Mouse (Mus musculus): ENCODE data around the gene A630095N17Rik. TPM values are rescaled to one million over a fixed set of nuclear protein-coding genes. Genes with fewer than 3 reads are reported as not detected.

Gene A630095N17Rik
- not detected in 2 replicates for polyA plus RNA-seq (2014; fragmentation: Nextera tagmentation; extraction: Ambion mirVana)

DNA sequence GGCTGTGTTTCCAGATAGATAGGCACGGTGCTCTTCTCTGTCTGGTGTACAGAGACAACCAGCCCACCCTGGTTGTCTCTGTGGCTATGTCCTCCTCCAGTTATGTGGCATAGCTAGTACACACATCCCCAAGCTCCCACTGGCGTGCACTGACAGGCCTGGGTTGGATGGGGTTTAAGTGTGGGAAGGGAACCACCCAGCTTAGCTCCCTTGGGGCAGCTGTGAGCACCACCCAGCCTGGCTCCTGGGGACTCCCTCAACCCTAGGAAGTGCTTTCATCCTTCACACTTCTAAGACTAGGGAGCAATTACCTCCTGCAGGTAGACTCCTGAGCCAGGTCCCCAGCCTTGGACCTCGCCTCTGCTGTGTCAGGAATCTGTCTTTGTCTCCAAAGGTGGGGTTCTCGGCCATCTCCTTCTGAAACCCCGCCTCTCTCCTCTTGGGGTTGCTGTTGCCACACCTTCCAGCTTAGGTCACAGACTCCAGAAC, at the start of gene A630095N17Rik:
A630095N17Rik (minus strand) TSS at position 439 of the 489 bp plus-strand sequence.
- WGBS, result 77% methylated on average over 5 of the region's 5 CpGs
- Histone ChIP-seq H3K27ac (ENCODE audit: low read depth, low read length) (no peak within 1 kb of the TSS), H3K9ac (ENCODE audit: low read depth, low read length) (no peak within 1 kb of the TSS), H3K4me1 (replicated peaks; ENCODE audit: control insufficient read depth, insufficient read depth, low read length) (no peaks in the 10 kb centered on the region), H3K36me3 (ENCODE audit: control insufficient read depth, insufficient read depth, low read length) (no peaks in the 10 kb centered on the region), H3K9me3 (ENCODE audit: control insufficient read depth, low read length) (no peaks in the 10 kb centered on the region), H3K4me2 (replicated peaks; ENCODE audit: low read depth, low read length) (no peak within 1 kb of the TSS), H3K4me3 (ENCODE audit: low read depth, low read length) (no peak within 1 kb of the TSS), H3K27me3 (ENCODE audit: control insufficient read depth, insufficient read depth, low read length) (no peaks in the 10 kb centered on the region)
- DNase-seq (ENCODE audit: low spot score) (no peak), ATAC-seq (ENCODE audit: low FRiP score) (no peak)

DNA sequence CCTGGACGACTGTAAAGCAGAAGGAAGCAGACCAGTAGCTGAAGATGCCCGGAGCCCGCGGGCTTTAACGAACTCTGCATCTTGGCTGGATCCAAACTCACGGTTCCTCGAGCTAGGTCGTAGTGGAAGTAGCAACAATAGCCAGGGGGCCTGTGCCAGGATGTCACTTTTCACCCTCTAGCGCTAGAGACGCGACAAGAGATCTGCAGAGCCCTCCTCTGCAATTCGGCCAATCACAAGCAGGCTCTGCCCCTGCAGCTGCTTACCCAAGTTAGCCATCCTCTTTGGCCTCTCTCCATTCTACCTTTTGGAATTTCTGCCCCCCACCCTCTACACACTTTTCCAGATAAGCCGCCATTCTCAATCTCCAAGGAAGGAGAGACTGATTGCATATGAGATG, 46.3 kb upstream of the A630095N17Rik start, which contains the start of gene Resp18:
Resp18 (minus strand) TSS at position 188 of the 400 bp plus-strand sequence.
- Histone ChIP-seq H3K4me2 (replicated peaks; ENCODE audit: low read depth, low read length) (peak within 1 kb of the TSS; percentile 34), H3K9ac (ENCODE audit: low read depth, low read length) (peak within 1 kb of the TSS; percentile 45; the same call in 1 of the 2 replicates), H3K4me1 (replicated peaks; ENCODE audit: control insufficient read depth, insufficient read depth, low read length) (no peaks in the 10 kb centered on the region), H3K4me3 (ENCODE audit: low read depth, low read length) (peak within 1 kb of the TSS; percentile 27), H3K27ac (ENCODE audit: low read depth, low read length) (no peak within 1 kb of the TSS), H3K27me3 (ENCODE audit: control insufficient read depth, insufficient read depth, low read length) (peaks cover 19% of the 10 kb centered on the region; the same call in 1 of the 2 replicates), H3K36me3 (ENCODE audit: control insufficient read depth, insufficient read depth, low read length) (no peaks in the 10 kb centered on the region), H3K9me3 (ENCODE audit: control insufficient read depth, low read length) (no peaks in the 10 kb centered on the region)
- WGBS, result 7% methylated on average over 13 of the region's 13 CpGs
- ATAC-seq (ENCODE audit: low FRiP score), result no peak
- no peak for DNase-seq (ENCODE audit: low spot score)

DNA sequence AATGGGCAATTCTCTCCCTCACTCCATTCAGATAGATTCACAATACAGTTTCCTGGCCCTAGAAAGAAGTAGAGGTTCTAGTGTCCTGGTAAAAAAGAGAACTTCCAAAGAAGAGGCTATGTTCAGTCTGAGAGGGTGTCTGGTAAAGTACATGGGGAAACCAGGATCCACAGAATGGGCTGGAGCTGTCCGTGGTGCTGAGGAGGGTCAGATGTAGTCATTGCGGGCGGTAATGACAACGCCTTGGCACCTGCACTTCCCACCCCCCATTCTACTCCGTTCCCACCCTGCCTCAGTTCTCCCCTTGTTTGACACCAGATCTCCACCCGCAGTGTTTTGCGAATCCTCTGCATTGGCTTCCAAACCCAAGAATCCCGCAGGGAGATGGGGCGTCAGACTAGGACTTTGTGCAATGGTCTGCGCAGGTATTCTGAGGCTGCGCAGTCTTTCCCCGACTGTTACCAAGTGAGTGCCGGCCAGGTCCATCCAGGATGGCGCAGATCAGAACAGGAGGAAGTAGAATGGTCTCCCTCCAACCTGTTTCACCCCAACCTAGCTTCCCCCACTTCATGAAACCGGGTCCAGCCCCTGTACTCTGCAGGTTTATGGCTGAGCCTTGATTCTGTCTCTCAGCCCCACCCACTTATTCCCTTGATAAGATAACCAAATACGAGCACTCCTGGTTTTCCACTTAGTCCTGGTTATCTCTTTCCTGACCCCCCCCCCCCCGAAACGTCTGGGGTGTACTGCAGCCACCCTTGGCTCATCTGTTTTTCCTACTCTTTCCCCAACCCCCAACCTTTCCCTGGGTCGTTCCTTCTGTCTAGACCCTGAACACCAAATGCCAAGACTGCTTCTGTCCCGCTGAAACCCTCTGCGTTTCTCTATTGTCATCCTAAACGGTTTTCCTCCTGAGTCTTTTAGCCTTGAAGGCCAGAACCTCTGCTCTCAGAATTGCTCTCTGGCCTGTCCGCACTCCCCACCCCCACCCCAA, 45.6 kb upstream of the A630095N17Rik start:
- WGBS, result 4% methylated on average over 23 of the region's 23 CpGs
- H3K9me3 ChIP-seq (ENCODE audit: control insufficient read depth, low read length), result no peaks in the 10 kb centered on the region
- no peaks in the 10 kb centered on the region for H3K36me3 ChIP-seq (ENCODE audit: control insufficient read depth, insufficient read depth, low read length)
- H3K4me1 ChIP-seq (replicated peaks; ENCODE audit: control insufficient read depth, insufficient read depth, low read length), result no peaks in the 10 kb centered on the region
- peak; percentile 75 for DNase-seq (ENCODE audit: low spot score)
- H3K4me2 ChIP-seq (replicated peaks; ENCODE audit: low read depth, low read length), result peak overlapping the region; percentile 34
- no peak for ATAC-seq (ENCODE audit: low FRiP score)
- peak overlapping the region; percentile 27 for H3K4me3 ChIP-seq (ENCODE audit: low read depth, low read length)
- H3K9ac ChIP-seq (ENCODE audit: low read depth, low read length), result peak overlapping the region; percentile 45; the same call in 1 of the 2 replicates
- H3K27me3 ChIP-seq (ENCODE audit: control insufficient read depth, insufficient read depth, low read length), result peaks cover 19% of the 10 kb centered on the region; the same call in 1 of the 2 replicates
- H3K27ac ChIP-seq (ENCODE audit: low read depth, low read length), result no peak overlapping the region

DNA sequence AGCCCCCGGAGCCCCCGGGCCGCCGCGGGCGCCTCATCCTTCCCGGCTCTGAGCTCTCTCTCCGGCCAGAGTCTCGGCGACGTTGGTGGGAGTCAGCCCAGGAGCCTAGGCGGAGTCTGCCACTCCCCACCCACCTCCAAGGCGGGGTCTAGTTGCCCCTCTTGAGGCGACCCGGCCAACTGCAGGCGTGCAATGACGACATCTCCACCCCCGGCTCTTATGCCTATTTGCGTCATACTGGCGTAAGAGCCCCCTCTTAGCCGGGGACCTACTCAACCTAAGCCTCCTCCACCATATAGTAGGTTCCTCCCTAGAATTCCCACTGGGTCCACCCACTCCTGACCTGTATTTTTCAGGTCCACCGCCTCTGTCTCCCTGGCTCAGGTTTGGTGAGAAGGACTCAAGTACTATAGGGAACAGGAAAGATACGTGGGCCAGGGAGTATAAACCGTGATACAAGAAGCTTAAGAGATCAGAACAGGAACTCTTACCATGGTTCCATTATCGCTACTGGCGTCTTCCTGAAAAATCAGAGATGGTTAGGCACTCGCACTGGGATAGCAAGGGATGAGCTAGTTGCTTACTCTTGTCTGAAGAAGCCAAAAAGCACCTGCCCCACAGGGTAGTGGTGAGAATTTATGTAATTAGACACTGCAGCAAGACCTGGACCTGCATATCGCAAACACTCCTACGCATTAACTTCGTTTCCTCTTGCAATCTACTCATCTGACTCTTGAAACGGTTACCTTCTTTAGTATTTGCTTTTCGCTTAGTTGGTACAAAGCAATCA, 32.4 kb upstream of the A630095N17Rik start, which contains the start of gene Ptprn:
Ptprn (minus strand) TSS at position 412 of the 790 bp plus-strand sequence.
- Histone ChIP-seq H3K27me3 (ENCODE audit: control insufficient read depth, insufficient read depth, low read length) (peaks cover 27% of the 10 kb centered on the region), H3K4me1 (replicated peaks; ENCODE audit: control insufficient read depth, insufficient read depth, low read length) (no peaks in the 10 kb centered on the region), H3K4me2 (replicated peaks; ENCODE audit: low read depth, low read length) (peak within 1 kb of the TSS; percentile 60), H3K27ac (ENCODE audit: low read depth, low read length) (no peak within 1 kb of the TSS), H3K4me3 (ENCODE audit: low read depth, low read length) (peak within 1 kb of the TSS; percentile 36), H3K9me3 (ENCODE audit: control insufficient read depth, low read length) (no peaks in the 10 kb centered on the region), H3K9ac (ENCODE audit: low read depth, low read length) (peak within 1 kb of the TSS; percentile 46; the same call in 1 of the 2 replicates), H3K36me3 (ENCODE audit: control insufficient read depth, insufficient read depth, low read length) (no peaks in the 10 kb centered on the region)
- ATAC-seq (ENCODE audit: low FRiP score) (peak; percentile 65), DNase-seq (ENCODE audit: low spot score) (peak; percentile 52)
- WGBS, result 18% methylated on average over 22 of the region's 32 CpGs

DNA sequence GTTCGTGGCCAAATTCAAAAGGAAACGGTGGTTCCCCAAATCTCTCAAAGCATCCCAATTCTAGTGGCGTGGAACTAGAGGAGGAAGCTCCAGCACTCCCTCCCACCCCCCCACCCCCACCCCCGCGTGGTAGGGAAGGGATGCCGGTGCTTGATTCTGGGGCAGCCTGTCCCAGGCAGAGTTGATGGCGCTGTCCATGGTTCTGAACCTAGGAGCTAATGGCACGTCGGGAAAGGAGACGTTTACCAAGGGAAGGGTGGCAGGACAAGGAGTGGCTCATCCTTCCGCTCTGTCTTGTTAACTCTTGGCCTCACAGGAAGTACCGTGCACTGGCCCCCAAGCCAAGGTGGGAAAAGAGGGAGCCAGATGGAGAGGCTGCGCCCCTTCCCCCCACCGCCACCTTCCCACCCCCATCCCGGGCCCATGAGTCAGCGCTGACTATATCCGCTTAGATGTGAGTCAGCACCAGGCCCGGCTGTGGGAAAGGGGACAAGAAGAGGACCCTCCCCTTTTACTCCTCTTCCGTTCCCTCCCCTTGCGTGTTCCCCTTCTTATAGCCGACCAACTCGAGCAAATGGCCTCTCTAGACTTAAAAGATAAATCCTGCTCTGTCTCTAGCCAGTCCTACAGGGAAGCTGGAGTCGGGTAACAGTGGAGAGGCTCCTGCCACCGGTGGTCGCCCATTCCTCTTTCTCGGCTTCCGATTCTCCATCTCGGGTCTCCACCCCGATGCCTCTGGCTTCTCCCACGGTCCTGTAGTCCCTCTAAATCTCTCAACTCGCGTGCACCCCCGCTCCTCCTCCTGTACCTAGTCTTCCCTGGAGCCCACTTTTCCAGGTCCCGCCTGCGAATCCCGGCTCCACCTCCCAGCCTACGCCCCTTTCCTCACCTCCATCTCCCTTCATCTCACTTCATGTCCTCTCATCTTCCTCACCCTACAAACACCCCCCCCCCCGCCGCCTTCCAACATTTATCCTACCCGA, 31.4 kb upstream of the A630095N17Rik start:
- peak overlapping the region; percentile 36 for H3K4me3 ChIP-seq (ENCODE audit: low read depth, low read length)
- H3K9me3 ChIP-seq (ENCODE audit: control insufficient read depth, low read length), result no peaks in the 10 kb centered on the region
- peaks cover 27% of the 10 kb centered on the region for H3K27me3 ChIP-seq (ENCODE audit: control insufficient read depth, insufficient read depth, low read length)
- ATAC-seq (ENCODE audit: low FRiP score) (peak; percentile 70), DNase-seq (ENCODE audit: low spot score) (peak; percentile 79)
- no peaks in the 10 kb centered on the region for H3K4me1 ChIP-seq (replicated peaks; ENCODE audit: control insufficient read depth, insufficient read depth, low read length)
- WGBS, result 2% methylated on average over 39 of the region's 40 CpGs
- H3K9ac ChIP-seq (ENCODE audit: low read depth, low read length), result peak overlapping the region; percentile 46; the same call in 1 of the 2 replicates
- no peaks in the 10 kb centered on the region for H3K36me3 ChIP-seq (ENCODE audit: control insufficient read depth, insufficient read depth, low read length)
- peak overlapping the region; percentile 60 for H3K4me2 ChIP-seq (replicated peaks; ENCODE audit: low read depth, low read length)
- H3K27ac ChIP-seq (ENCODE audit: low read depth, low read length), result no peak overlapping the region

DNA sequence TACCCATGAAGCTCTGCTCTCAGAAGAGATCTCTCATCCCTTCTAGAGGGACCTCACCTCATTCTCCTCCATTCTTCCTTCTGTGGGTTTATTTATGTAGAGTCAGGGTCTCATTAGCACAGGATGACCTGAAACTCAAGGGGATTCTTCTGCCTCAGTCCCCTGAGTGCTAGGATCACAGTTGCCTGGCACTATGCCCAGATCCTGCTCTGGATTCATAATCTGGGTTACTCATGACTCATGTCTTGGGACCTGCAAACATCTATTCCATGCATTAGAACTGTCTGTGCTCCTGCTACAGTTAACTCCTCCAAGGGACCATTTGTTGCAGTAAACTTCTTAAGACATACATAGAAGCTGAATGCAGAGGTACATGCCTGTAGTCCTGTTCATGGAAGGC, 29.4 kb upstream of the A630095N17Rik start:
- Histone ChIP-seq H3K27ac (ENCODE audit: low read depth, low read length) (no peak overlapping the region), H3K4me1 (replicated peaks; ENCODE audit: control insufficient read depth, insufficient read depth, low read length) (no peaks in the 10 kb centered on the region), H3K4me2 (replicated peaks; ENCODE audit: low read depth, low read length) (no peak overlapping the region), H3K9me3 (ENCODE audit: control insufficient read depth, low read length) (no peaks in the 10 kb centered on the region), H3K27me3 (ENCODE audit: control insufficient read depth, insufficient read depth, low read length) (peaks cover 27% of the 10 kb centered on the region), H3K36me3 (ENCODE audit: control insufficient read depth, insufficient read depth, low read length) (no peaks in the 10 kb centered on the region), H3K9ac (ENCODE audit: low read depth, low read length) (no peak overlapping the region), H3K4me3 (ENCODE audit: low read depth, low read length) (no peak overlapping the region)
- DNase-seq (ENCODE audit: low spot score), result no peak
- no peak for ATAC-seq (ENCODE audit: low FRiP score)

DNA sequence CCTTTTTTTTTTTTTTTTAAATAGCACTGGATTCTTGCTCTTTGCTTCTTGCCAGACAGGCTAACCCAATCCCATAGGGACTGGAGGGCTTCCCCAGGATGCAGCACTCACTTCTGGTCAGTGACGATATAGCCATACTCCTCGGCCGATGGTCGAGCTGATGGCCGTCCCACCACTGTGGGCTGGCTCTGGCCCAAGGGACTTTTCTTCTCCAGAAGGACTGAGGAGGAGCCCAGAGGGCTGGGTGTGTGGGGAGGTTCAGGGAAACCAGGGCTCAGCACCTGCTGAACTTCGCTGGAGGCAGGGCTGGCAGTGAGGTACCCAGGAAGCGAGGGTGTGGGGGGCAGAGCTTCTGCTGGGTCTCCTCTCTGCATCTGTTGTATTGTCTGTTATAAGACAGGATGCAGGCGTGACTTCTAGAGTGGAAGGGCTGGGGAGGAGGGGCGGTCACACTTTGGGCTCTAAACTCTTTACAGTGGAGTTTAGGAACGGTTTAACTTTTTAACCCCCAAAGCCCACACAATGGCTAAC, 23.7 kb upstream of the A630095N17Rik start:
- DNase-seq (ENCODE audit: low spot score), result no peak
- 0 out of 2 replicates have a peak, but pooled peaks cover 2% of the 10 kb centered on the region for H3K4me1 ChIP-seq (replicated peaks; ENCODE audit: control insufficient read depth, insufficient read depth, low read length)
- WGBS, result 74% methylated on average over 10 of the region's 10 CpGs
- H3K36me3 ChIP-seq (ENCODE audit: control insufficient read depth, insufficient read depth, low read length), result no peaks in the 10 kb centered on the region
- no peak for ATAC-seq (ENCODE audit: low FRiP score)
- H3K9ac ChIP-seq (ENCODE audit: low read depth, low read length), result peak overlapping the region; percentile 27; the same call in 1 of the 2 replicates
- peaks cover 4% of the 10 kb centered on the region; the same call in 1 of the 2 replicates for H3K27me3 ChIP-seq (ENCODE audit: control insufficient read depth, insufficient read depth, low read length)
- H3K4me3 ChIP-seq (ENCODE audit: low read depth, low read length), result no peak overlapping the region
- H3K9me3 ChIP-seq (ENCODE audit: control insufficient read depth, low read length), result no peaks in the 10 kb centered on the region
- H3K27ac ChIP-seq (ENCODE audit: low read depth, low read length), result no peak overlapping the region
- H3K4me2 ChIP-seq (replicated peaks; ENCODE audit: low read depth, low read length), result no peak overlapping the region
